Mouse (Mus musculus) colon, adult 2 months (tissue): ENCODE measurements around the gene Zc3h10. TPM values are rescaled to one million over a fixed set of nuclear protein-coding genes. Genes with fewer than 3 reads are reported as not detected.

Experiments
- polyA plus RNA-seq: library from polyadenylated mRNA; depleted of rRNA; stranded (reverse); fragments of >200 nt; gene quantifications from 2 replicates; pipeline ENCODE4 v1.2.3, GENCODE M21; 2012; rRNA removed

Zc3h10 gene
- polyA plus RNA-seq: 15.6 and 20.1 TPM in 2 replicates

DNA sequence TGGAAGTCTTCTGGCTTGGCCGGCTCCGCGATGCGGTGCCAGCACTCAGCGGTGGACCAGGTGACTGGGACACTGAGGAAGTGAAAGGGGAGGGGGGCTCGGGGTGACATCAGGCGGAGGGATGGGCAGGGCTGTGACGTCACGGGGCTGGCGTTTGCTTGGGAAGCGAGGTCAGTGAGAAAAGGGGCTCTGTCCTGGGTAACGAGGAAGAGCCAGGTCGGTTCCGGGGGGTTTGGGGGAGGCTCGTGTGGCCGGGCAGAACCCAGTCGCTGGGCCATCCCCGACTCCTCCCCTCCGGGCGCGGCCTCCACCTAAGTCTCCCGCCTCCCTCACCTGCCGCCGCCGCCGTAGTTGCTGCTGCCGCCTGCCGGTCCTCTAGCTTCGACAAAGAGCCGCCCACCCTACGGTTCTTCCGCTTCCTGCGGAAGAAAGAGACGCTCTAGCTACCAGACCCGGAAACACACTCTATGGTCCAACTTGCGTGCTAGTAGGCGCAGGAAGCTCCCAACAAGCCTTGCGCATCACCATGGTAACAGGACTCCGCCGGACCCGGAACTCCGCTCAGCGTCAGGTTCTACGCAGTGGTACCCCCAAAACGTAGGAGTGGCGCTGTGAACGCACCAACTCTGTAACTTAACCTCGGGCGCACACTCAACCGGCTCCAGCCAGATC, at the start of gene Zc3h10:
Zc3h10 (minus strand) TSS at position 414 of the 672 bp plus-strand sequence.

DNA sequence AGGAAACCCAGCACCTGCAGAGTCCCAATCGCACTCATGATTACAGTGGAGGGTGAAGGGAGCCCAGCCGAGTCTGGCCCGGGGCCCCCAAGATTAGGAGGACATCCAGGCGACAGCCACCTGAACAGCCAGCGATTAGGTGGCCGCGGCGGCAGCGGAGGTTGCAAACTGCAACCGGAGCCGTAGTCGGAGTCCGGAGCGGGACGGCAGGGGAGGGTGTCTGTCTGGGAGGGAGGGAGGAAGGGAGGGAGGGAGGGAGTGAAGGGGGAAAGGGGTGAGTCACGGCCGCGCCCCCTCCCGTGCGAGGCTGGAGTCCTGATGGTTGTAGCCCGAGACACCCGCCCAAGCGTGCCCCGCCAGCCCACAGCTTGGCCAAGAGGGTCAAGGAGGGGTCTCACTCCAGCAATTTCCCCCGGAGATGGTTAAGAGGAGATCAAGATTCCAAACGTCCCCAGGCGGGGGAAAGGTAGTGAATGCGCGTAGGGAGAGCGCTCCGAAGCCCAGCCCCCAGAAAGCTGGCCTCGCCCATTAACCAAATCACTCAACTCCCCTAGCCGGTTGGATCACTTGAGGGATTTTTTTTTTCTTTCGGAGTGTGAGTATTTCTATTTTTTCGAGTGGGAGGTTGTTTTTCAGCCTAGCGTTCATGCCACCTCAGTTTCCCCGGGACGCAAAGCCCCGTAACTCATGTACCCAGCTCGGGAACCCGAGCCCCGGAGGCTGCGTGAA, 42.1 kb upstream of the Zc3h10 start, which contains the start of gene Erbb3:
Erbb3 (minus strand) TSS at position 189 of the 729 bp plus-strand sequence.

GRCm38 (mm10) chr10:128565788-128566531, 18.4 kb upstream of the Zc3h10 start, which contains the start of gene Pa2g4:
Gene Pa2g4 (minus strand): TSS chr10:128565987.

DNA sequence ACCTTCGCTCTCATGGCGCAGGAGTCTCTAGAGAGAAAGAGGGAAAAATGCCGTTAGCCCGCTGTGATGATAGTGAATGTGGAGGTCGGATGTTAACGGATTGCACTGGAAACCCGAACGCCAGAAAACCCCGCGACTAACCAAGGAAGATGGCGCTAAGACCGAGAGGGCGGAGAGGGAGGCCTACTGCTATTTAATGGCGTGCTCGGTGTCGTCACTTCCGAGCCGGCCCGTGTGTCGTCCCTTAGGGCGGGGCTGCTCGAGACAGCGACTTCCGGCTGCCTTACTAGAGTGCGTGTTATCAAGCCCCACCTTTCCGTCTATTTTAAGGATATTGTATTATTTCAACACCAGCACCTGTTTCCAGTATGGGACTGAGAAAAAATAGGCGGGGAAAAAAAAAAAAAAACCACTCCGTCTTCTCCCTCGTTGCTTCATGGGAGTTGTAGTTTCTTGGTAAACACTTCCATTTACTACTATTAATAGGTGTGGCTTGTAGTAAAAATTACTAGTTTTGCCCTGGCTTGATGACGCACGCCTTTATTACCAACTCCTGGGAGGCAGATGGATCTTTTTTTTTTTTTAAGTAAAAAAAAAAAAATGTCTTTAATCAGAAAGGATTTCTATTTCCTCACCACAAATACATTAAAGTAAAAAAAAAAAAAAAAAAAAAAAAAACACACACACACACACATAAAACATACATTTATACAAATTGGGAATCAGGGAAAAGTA, 1.5 kb upstream of the Zc3h10 start, which contains the start of gene Rpl41:
Rpl41 (minus strand) TSS at position 359 of the 735 bp plus-strand sequence.

DNA sequence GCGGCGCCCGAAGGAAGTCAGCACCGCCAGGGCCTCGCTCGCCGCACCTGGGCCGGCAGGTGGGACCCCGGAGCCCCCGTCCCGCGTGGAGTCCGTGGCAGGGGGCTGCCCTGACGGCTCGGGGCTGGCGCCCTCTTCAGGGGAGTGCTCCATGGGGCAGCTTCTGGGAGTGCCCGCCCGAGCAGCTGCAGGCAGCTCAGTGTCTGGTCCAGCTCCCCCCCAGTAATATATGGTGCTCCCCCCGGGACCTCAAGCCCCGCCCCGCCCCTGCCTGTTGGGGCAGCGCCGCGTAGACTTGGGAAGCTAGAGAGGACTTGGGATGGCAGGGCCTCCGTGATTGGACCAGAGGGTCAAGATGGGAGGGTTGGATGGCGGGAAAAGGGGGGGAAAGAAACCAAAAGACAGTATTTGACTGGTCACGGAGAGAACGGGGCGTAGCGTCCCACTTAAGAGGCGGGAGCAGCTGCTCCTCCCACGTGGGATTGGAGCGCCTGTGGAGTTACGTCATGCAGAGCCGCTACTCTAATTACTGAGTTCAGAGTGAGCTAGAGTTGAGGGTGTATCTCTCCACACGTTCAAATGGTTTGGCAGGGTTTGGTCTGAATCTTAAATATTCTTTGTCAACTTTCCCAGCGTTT, 21.8 kb downstream of the Zc3h10 start, which contains the start of gene Esyt1:
Esyt1 (minus strand) TSS at position 201 of the 638 bp plus-strand sequence.

GRCm38 (mm10) chr10:128498590-128498989, 49.0 kb downstream of the Zc3h10 start, which contains the start of gene Myl6b:
Gene Myl6b (minus strand): TSS chr10:128498685.

DNA sequence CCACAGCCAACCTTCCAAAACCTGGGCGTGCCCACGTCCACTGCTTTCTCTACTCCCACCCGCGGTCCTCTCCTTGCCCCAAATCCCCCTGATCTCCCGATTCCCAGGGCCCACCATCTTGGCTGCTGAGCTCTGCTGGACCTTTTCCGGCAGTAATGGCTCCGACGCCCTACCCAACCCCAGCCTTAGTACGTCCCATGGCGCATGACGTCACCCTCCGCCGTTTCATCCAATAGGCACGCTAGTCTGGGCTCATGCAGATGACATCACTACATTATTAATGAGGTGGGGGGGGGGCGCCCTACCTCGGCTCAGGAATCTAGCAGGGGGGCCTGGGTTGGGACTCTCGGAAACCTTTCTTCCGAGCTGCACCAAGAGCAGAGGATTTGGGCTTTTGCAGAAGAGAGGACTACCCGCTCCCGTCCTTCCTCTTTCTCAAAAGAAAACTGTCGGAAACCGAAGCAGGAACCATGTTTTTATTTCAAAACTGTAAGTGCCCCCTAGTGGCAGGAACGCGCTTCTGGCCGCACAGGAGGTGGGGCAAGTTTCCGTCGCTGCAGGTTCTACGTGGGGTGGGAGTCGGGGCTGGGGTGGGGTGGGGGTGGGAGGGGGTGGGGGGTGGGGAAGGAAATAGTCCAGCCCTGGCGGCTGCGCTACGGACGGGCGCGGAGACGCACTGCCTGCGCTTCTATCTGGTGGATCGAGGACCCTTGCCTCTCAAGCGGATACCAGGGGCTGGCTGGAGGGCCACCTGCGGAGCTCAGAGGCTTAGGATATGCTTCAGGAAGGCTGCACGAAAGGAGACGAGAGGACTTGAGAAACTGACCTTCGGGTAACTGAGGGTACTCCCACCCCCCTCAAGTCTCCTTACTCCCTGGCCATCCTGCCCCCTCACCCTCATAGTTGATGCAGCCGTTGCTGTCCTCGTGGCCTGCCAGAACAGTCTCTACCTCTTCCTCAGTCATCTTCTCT, 53.6 kb downstream of the Zc3h10 start, which contains the start of gene Myl6:
Myl6 (minus strand) TSS at position 451 of the 972 bp plus-strand sequence.

Other genes starting within 250 kb of the Zc3h10 start
- 0.24 and 0.28 TPM in 2 replicates for gene Il23a, start 249.0 kb downstream of the Zc3h10 start, polyA plus RNA-seq
- gene Pan2, start 244.4 kb downstream of the Zc3h10 start, polyA plus RNA-seq: 19.3 and 23.6 TPM in 2 replicates
- 43.9 and 51.7 TPM in 2 replicates for gene Cnpy2, start 225.3 kb downstream of the Zc3h10 start, polyA plus RNA-seq
- gene Cs, start 210.0 kb downstream of the Zc3h10 start, polyA plus RNA-seq: 277 and 300 TPM in 2 replicates
- 114 and 153 TPM in 2 replicates for gene Coq10a, start 178.8 kb downstream of the Zc3h10 start, polyA plus RNA-seq
- 29.3 and 32.7 TPM in 2 replicates for gene Ankrd52, start 170.7 kb downstream of the Zc3h10 start, polyA plus RNA-seq
- 138 and 172 TPM in 2 replicates for gene Slc39a5, start 146.5 kb downstream of the Zc3h10 start, polyA plus RNA-seq
- gene Nabp2, start 136.3 kb downstream of the Zc3h10 start, polyA plus RNA-seq: 27.4 and 27.5 TPM in 2 replicates
- gene Rnf41, start 136.1 kb downstream of the Zc3h10 start, polyA plus RNA-seq: 21.8 and 24.4 TPM in 2 replicates
- gene Smarcc2, start 88.5 kb downstream of the Zc3h10 start, polyA plus RNA-seq: 77.1 and 80.9 TPM in 2 replicates
- gene Myl6, start 53.6 kb downstream of the Zc3h10 start, polyA plus RNA-seq: 1,151 and 1,354 TPM in 2 replicates
- gene Myl6b, start 49.1 kb downstream of the Zc3h10 start, polyA plus RNA-seq: 1.6 and 2.1 TPM in 2 replicates
- 66.7 and 76.5 TPM in 2 replicates for gene Esyt1, start 21.9 kb downstream of the Zc3h10 start, polyA plus RNA-seq
- 2,287 and 3,176 TPM in 2 replicates for gene Rpl41, start 1.5 kb upstream of the Zc3h10 start, polyA plus RNA-seq
- 11.8 and 15.3 TPM in 2 replicates for gene Pa2g4, start 18.2 kb upstream of the Zc3h10 start, polyA plus RNA-seq
- gene Erbb3, start 41.9 kb upstream of the Zc3h10 start, polyA plus RNA-seq: 84.1 and 97.8 TPM in 2 replicates
- gene Rps26, start 79.0 kb upstream of the Zc3h10 start, polyA plus RNA-seq: 948 and 1,040 TPM in 2 replicates
- gene Ikzf4, start 98.2 kb upstream of the Zc3h10 start, polyA plus RNA-seq: 0.83 and 1.3 TPM in 2 replicates
- 10.0 and 12.2 TPM in 2 replicates for gene Suox, start 126.3 kb upstream of the Zc3h10 start, polyA plus RNA-seq
- 51.6 and 59.7 TPM in 2 replicates for gene Rab5b, start 148.5 kb upstream of the Zc3h10 start, polyA plus RNA-seq
- gene Pmel, start 156.4 kb upstream of the Zc3h10 start, polyA plus RNA-seq: 3.2 and 3.4 TPM in 2 replicates
- 11.2 and 11.4 TPM in 2 replicates for gene Cdk2, start 157.3 kb upstream of the Zc3h10 start, polyA plus RNA-seq
- 80.2 and 87.4 TPM in 2 replicates for gene Dgka, start 197.1 kb upstream of the Zc3h10 start, polyA plus RNA-seq
- gene Pym1, start 200.1 kb upstream of the Zc3h10 start, polyA plus RNA-seq: 17.4 and 19.1 TPM in 2 replicates
- 4.8 and 5.0 TPM in 2 replicates for gene Mmp19, start 243.1 kb upstream of the Zc3h10 start, polyA plus RNA-seq